Mouse (Mus musculus): ENCODE results near the gene Nxpe3. TPM values are rescaled to one million over a fixed set of nuclear protein-coding genes. Genes with fewer than 3 reads are reported as not detected.
"Not testable (repeated sequence)": the region's sequence is repeated elsewhere in the genome, so short reads cannot be mapped to it uniquely, and the experiment has no call there.

Gene Nxpe3
- polyA plus RNA-seq, 1 experiment from 2014 or later, result 1.3 TPM

DNA sequence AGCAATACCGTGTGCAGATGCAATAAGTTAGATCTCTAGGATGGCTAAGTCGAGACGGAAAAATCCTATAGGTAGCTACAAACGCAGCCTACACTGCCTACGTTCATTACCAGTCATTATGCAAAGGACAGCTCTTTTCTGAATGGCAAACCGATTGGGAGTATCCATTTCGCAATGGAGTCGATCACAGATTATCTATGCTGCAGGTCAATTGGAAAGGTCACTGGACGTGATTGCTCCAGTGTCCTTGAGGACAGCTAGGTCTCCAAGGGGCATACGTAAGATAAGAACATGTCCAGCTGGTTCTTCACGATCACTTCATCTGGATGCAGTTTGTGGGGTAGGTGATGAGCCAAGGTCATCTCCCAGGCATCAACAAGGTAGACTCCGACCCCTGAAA is 51.2 kb downstream of the Nxpe3 start:
- Histone ChIP-seq H3K36me3 (ENCODE audit: control insufficient read depth, insufficient read depth, low read length) (0 out of 2 replicates have a peak, but pooled peaks cover 7% of the 10 kb centered on the region), H3K9me3 (ENCODE audit: control insufficient read depth, low read length) (no peaks in the 10 kb centered on the region), H3K4me2 (ENCODE audit: low read depth, low read length) (no peak overlapping the region), H3K27ac (ENCODE audit: low read depth, low read length) (no peak overlapping the region), H3K27me3 (ENCODE audit: control insufficient read depth, insufficient read depth, low read length) (no peaks in the 10 kb centered on the region), H3K4me1 (ENCODE audit: control insufficient read depth, insufficient read depth, low read length) (no peaks in the 10 kb centered on the region), H3K4me3 (ENCODE audit: low read depth, low read length) (no peak overlapping the region), H3K9ac (replicated peaks; ENCODE audit: low read depth, low read length) (no peak overlapping the region)
- no peak for ATAC-seq (ENCODE audit: low read depth)
- WGBS, result 93% methylated on average over 12 of the region's 12 CpGs

DNA sequence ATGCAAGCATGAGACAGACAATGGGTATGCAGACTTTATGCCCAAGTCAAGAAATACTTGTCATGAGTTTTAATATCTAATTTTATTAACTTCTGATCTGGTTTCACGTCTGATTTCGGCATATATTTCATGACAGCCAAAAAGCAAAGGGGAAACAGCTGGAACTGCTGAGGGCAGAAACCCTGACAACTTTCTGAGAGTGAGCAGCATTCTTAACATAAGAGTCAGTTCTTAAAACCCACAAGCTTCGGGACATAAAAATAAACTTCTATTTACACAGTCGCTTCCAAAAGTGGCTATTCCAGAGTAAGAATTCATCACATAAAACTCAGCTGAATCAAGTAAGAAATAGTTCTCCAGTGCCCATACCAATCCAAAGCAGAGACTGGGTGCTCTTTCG is 52.0 kb downstream of the Nxpe3 start:
- Histone ChIP-seq H3K36me3 (ENCODE audit: control insufficient read depth, insufficient read depth, low read length) (0 out of 2 replicates have a peak, but pooled peaks cover 7% of the 10 kb centered on the region), H3K4me3 (ENCODE audit: low read depth, low read length) (no peak overlapping the region), H3K4me2 (ENCODE audit: low read depth, low read length) (no peak overlapping the region), H3K27ac (ENCODE audit: low read depth, low read length) (no peak overlapping the region), H3K27me3 (ENCODE audit: control insufficient read depth, insufficient read depth, low read length) (no peaks in the 10 kb centered on the region), H3K9me3 (ENCODE audit: control insufficient read depth, low read length) (no peaks in the 10 kb centered on the region), H3K4me1 (ENCODE audit: control insufficient read depth, insufficient read depth, low read length) (no peaks in the 10 kb centered on the region), H3K9ac (replicated peaks; ENCODE audit: low read depth, low read length) (no peak overlapping the region)
- WGBS, result 94% methylated on average over 5 of the region's 5 CpGs
- no peak for ATAC-seq (ENCODE audit: low read depth)

GRCm38 (mm10) chr16:55841506-55841905 is 53.6 kb downstream of the Nxpe3 start:
- Histone ChIP-seq H3K4me2 (ENCODE audit: low read depth, low read length) (no peak overlapping the region), H3K9me3 (ENCODE audit: control insufficient read depth, low read length) (no peaks in the 10 kb centered on the region), H3K9ac (replicated peaks; ENCODE audit: low read depth, low read length) (no peak overlapping the region), H3K27ac (ENCODE audit: low read depth, low read length) (no peak overlapping the region), H3K4me1 (ENCODE audit: control insufficient read depth, insufficient read depth, low read length) (no peaks in the 10 kb centered on the region), H3K36me3 (ENCODE audit: control insufficient read depth, insufficient read depth, low read length) (0 out of 2 replicates have a peak, but pooled peaks cover 7% of the 10 kb centered on the region), H3K27me3 (ENCODE audit: control insufficient read depth, insufficient read depth, low read length) (no peaks in the 10 kb centered on the region), H3K4me3 (ENCODE audit: low read depth, low read length) (no peak overlapping the region)
- ATAC-seq (ENCODE audit: low read depth), result no peak
- WGBS, result 88% methylated on average over 6 of the region's 6 CpGs

- Histone ChIP-seq H3K4me1 (ENCODE audit: control insufficient read depth, insufficient read depth, low read length) (0 out of 2 replicates have a peak, but pooled peaks cover 5% of the 10 kb centered on the region), H3K27ac (ENCODE audit: low read depth, low read length) (peak within 1 kb of the TSS; percentile 64), H3K36me3 (ENCODE audit: control insufficient read depth, insufficient read depth, low read length) (no peaks in the 10 kb centered on the region), H3K27me3 (ENCODE audit: control insufficient read depth, insufficient read depth, low read length) (no peaks in the 10 kb centered on the region), H3K9me3 (ENCODE audit: control insufficient read depth, low read length) (no peaks in the 10 kb centered on the region), H3K4me2 (ENCODE audit: low read depth, low read length) (peak within 1 kb of the TSS; percentile 75), H3K4me3 (ENCODE audit: low read depth, low read length) (peak within 1 kb of the TSS; percentile 58), H3K9ac (replicated peaks; ENCODE audit: low read depth, low read length) (peak within 1 kb of the TSS; percentile 63)
- 1% methylated on average over 40 of the region's 40 CpGs for WGBS
- peak; percentile 94 for ATAC-seq (ENCODE audit: low read depth)
Measured at GRCm38 (mm10) chr16:55838510-55839474, 56.3 kb downstream of the Nxpe3 start, which contains the start of gene Nfkbiz. Gene Nfkbiz, minus strand, starts transcription at chr16:55838899.

GRCm38 (mm10) chr16:55838129-55838509 is 57.0 kb downstream of the Nxpe3 start:
- peak overlapping the region; percentile 63 for H3K9ac ChIP-seq (replicated peaks; ENCODE audit: low read depth, low read length)
- no peaks in the 10 kb centered on the region for H3K36me3 ChIP-seq (ENCODE audit: control insufficient read depth, insufficient read depth, low read length)
- H3K27ac ChIP-seq (ENCODE audit: low read depth, low read length), result no peak overlapping the region; the same call in 1 of the 2 replicates
- no peaks in the 10 kb centered on the region for H3K9me3 ChIP-seq (ENCODE audit: control insufficient read depth, low read length)
- peak overlapping the region; percentile 58 for H3K4me3 ChIP-seq (ENCODE audit: low read depth, low read length)
- H3K4me1 ChIP-seq (ENCODE audit: control insufficient read depth, insufficient read depth, low read length), result 0 out of 2 replicates have a peak, but pooled peaks cover 5% of the 10 kb centered on the region
- ATAC-seq (ENCODE audit: low read depth), result no peak
- WGBS, result 6% methylated on average over 3 of the region's 3 CpGs
- peak overlapping the region; percentile 75 for H3K4me2 ChIP-seq (ENCODE audit: low read depth, low read length)
- no peaks in the 10 kb centered on the region for H3K27me3 ChIP-seq (ENCODE audit: control insufficient read depth, insufficient read depth, low read length)

GRCm38 (mm10) chr16:55837653-55838052 is 57.4 kb downstream of the Nxpe3 start:
- 91% methylated on average over 8 of the region's 8 CpGs for WGBS
- not testable (repeated sequence) for H3K4me1 ChIP-seq (ENCODE audit: control insufficient read depth, insufficient read depth, low read length); H3K36me3 ChIP-seq (ENCODE audit: control insufficient read depth, insufficient read depth, low read length); H3K27me3 ChIP-seq (ENCODE audit: control insufficient read depth, insufficient read depth, low read length); H3K27ac ChIP-seq (ENCODE audit: low read depth, low read length); H3K4me3 ChIP-seq (ENCODE audit: low read depth, low read length); H3K9ac ChIP-seq (replicated peaks; ENCODE audit: low read depth, low read length); H3K9me3 ChIP-seq (ENCODE audit: control insufficient read depth, low read length); ATAC-seq (ENCODE audit: low read depth)
- peak overlapping the region; percentile 75; the same call in 1 of the 2 replicates for H3K4me2 ChIP-seq (ENCODE audit: low read depth, low read length)

GRCm38 (mm10) chr16:55837168-55837567 is 57.9 kb downstream of the Nxpe3 start:
- Histone ChIP-seq H3K9ac (replicated peaks; ENCODE audit: low read depth, low read length) (no peak overlapping the region), H3K4me2 (ENCODE audit: low read depth, low read length) (no peak overlapping the region), H3K9me3 (ENCODE audit: control insufficient read depth, low read length) (no peaks in the 10 kb centered on the region), H3K36me3 (ENCODE audit: control insufficient read depth, insufficient read depth, low read length) (no peaks in the 10 kb centered on the region), H3K4me1 (ENCODE audit: control insufficient read depth, insufficient read depth, low read length) (0 out of 2 replicates have a peak, but pooled peaks cover 5% of the 10 kb centered on the region), H3K27me3 (ENCODE audit: control insufficient read depth, insufficient read depth, low read length) (no peaks in the 10 kb centered on the region), H3K4me3 (ENCODE audit: low read depth, low read length) (no peak overlapping the region), H3K27ac (ENCODE audit: low read depth, low read length) (no peak overlapping the region)
- no peak for ATAC-seq (ENCODE audit: low read depth)
- WGBS, result 78% methylated on average over 2 of the region's 2 CpGs

GRCm38 (mm10) chr16:55835798-55836197 is 59.3 kb downstream of the Nxpe3 start:
- Histone ChIP-seq H3K4me3 (ENCODE audit: low read depth, low read length) (no peak overlapping the region), H3K9ac (replicated peaks; ENCODE audit: low read depth, low read length) (no peak overlapping the region), H3K36me3 (ENCODE audit: control insufficient read depth, insufficient read depth, low read length) (no peaks in the 10 kb centered on the region), H3K27ac (ENCODE audit: low read depth, low read length) (no peak overlapping the region), H3K4me1 (ENCODE audit: control insufficient read depth, insufficient read depth, low read length) (0 out of 2 replicates have a peak, but pooled peaks cover 5% of the 10 kb centered on the region), H3K27me3 (ENCODE audit: control insufficient read depth, insufficient read depth, low read length) (no peaks in the 10 kb centered on the region), H3K9me3 (ENCODE audit: control insufficient read depth, low read length) (no peaks in the 10 kb centered on the region), H3K4me2 (ENCODE audit: low read depth, low read length) (no peak overlapping the region)
- ATAC-seq (ENCODE audit: low read depth), result no peak

DNA sequence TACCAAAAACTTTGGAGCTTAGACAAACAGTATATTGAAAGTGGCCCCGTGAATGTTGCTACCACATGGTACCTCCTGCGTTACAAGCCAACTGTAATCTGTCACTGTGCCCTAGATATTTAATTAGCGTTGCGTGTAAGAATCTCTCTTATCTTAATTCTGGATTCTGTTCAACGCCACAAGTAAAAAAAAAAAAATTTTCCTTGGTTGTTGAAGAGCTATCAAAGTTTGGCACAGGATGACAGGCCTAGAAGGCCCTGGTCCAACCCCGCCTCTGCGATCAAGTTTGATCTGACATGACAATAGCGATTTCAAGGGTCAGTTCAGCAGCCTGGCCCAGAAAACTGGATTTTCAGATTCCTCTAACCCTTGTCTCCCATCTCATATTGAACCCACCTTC is 62.5 kb downstream of the Nxpe3 start:
- Histone ChIP-seq H3K9me3 (ENCODE audit: control insufficient read depth, low read length) (no peaks in the 10 kb centered on the region), H3K9ac (replicated peaks; ENCODE audit: low read depth, low read length) (no peak overlapping the region), H3K4me2 (ENCODE audit: low read depth, low read length) (no peak overlapping the region), H3K36me3 (ENCODE audit: control insufficient read depth, insufficient read depth, low read length) (no peaks in the 10 kb centered on the region), H3K4me3 (ENCODE audit: low read depth, low read length) (no peak overlapping the region), H3K4me1 (ENCODE audit: control insufficient read depth, insufficient read depth, low read length) (0 out of 2 replicates have a peak, but pooled peaks cover 5% of the 10 kb centered on the region), H3K27ac (ENCODE audit: low read depth, low read length) (no peak overlapping the region), H3K27me3 (ENCODE audit: control insufficient read depth, insufficient read depth, low read length) (no peaks in the 10 kb centered on the region)
- 96% methylated on average over 8 of the region's 8 CpGs for WGBS
- ATAC-seq (ENCODE audit: low read depth), result no peak
